Mouse (Mus musculus): ENCODE measurements around the gene Mief1.
A peak's percentile ranks its signal among the peaks of the same experiment; 100 is the strongest.

Mief1 gene

GRCm38 (mm10) chr15:80271858-80272396, 38.1 kb downstream of the Mief1 start:
- no peak for DNase-seq

- DNase-seq = peak; percentile 66
Observed at GRCm38 (mm10) chr15:80277107-80277506, 43.3 kb downstream of the Mief1 start.

GRCm38 (mm10) chr15:80277625-80278024, 43.8 kb downstream of the Mief1 start:
- no peak for DNase-seq

GRCm38 (mm10) chr15:80278121-80278759, 44.4 kb downstream of the Mief1 start:
- peak; percentile 79 for DNase-seq

GRCm38 (mm10) chr15:80279053-80279452, 45.2 kb downstream of the Mief1 start:
- peak; percentile 58 for DNase-seq

GRCm38 (mm10) chr15:80280646-80281045, 46.8 kb downstream of the Mief1 start:
- DNase-seq = no peak

GRCm38 (mm10) chr15:80286851-80287415, 53.1 kb downstream of the Mief1 start, which contains the start of gene Cacna1i:
Gene Cacna1i, plus strand, starts transcription at chr15:80287238.
- DNase-seq = peak; percentile 79

GRCm38 (mm10) chr15:80288036-80288435, 54.2 kb downstream of the Mief1 start:
- DNase-seq = peak; percentile 78

GRCm38 (mm10) chr15:80289436-80289835, 55.6 kb downstream of the Mief1 start:
- DNase-seq = peak; percentile 86

GRCm38 (mm10) chr15:80297146-80297545, 63.3 kb downstream of the Mief1 start:
- DNase-seq = no peak
